Mouse (Mus musculus) kidney, adult 8-10 months (tissue): ENCODE data around the gene Rpl28.
"Not testable (repeated sequence)": the region's sequence is repeated elsewhere in the genome, so short reads cannot be mapped to it uniquely, and the experiment has no call there.

Experiments
- DNase-seq, 2 experiments: peaks; one replicate each; pipeline ENCODE4 v3.0.0; 2022

Gene Rpl28

DNA sequence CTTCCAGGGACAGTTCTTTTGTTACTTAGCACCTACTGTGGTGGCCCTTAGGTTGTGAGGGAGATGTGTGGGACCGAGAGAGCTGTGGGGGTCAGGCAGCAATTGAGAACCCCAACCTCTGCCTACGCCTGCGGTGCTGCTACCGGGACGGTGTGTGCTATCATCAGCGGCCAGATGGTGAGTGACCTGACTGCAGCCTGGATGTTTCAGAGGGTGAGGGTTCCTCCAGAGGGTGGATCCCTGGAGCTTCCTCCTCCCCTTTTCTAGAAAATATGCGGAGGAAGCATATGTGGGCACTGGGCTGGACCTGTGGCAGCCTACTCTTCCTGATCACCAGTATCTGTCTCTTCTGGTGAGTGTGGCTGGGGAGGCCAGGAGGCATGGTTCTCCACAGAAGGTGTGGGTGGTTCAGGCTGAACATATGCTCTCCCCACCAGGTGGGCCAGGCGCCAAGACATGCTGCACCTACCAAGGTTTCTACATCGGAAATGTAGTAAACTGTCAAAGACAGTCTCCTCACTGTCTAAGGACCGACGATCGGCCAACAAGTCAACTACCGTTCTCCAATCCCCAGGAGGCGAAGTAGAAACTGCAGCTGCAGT, 8.9 kb upstream of the Rpl28 start:
- DNase-seq: no peak

- peak; percentile 38 to 51 for DNase-seq
Measured at GRCm38 (mm10) chr7:4788499-4789435, 3.9 kb upstream of the Rpl28 start.

- DNase-seq: peak; percentile 82 to 86
Measured at GRCm38 (mm10) chr7:4789436-4789935, 3.2 kb upstream of the Rpl28 start, which contains the start of gene Tmem238. Tmem238 (minus strand) TSS chr7:4789656.

DNA sequence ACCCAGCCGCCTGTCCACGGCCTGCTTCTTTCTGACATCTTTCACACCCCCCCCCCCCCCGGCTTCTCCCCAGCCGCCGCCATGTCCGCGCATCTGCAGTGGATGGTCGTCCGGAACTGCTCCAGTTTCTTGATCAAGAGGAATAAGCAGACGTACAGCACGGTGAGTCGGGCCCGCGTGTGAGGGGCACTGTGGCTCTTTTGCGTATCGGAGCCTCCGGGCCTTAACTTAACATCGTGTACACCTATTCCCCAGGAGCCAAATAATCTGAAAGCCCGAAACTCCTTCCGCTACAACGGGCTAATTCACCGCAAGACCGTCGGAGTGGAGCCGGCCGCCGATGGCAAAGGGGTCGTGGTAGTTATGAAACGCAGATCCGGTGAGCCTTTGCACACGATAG, 574 bp downstream of the Rpl28 start:
- not testable (repeated sequence) for DNase-seq

DNA sequence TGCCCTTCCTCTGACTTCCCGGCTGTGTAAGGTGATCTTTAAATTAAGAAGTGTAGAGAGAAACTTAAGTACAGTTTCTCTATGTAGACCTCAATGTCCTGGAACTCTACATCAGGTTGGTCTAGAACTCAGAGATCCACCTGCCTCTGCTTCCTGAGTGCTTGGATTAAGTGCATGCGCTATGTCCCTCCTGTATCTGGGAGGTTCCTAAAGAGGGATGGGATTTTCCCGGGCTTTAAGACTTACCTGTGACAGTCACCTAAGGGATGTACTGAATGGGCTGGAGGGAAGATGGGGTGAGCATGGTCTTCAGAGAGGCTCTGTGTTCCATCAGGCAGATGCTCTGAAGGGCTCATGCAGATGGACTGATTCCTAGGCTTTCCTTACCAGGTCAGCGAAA, 1.0 kb downstream of the Rpl28 start:
- DNase-seq: no peak

GRCm38 (mm10) chr7:4794631-4795168, 2.0 kb downstream of the Rpl28 start:
- no peak for DNase-seq

DNA sequence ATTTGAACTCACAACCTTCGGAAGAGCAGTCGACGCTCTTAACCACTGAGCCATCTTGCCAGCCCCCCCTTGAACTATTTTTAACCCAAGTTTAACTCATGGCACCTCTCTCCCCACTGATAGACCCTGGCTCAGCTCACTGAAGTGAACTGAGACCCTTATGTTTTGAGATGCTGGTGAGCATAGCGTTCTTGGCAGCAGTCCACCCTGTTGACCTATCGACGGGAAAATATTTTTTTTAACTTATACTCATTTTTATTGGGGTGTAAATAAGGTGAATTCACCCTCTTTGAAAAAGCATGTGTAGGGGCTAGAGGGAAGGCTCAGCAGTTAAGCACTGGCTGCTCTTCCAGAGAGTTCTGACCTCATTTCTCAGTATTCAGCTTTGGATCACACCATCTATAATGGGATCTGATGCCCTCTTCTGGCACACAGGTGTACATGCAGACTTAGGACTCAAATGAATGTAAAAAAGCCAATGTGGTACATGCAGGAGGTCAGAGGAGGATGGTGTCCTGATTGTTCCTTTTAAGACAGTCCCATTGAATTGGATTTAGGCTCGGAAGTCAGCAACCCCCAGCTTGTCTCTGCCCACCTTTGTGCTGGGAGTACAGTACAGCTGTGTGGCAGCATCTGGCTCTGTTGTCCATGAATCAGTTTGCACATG, 3.2 kb downstream of the Rpl28 start:
- DNase-seq: peak in 1 of 2 experiments; percentile 35

DNA sequence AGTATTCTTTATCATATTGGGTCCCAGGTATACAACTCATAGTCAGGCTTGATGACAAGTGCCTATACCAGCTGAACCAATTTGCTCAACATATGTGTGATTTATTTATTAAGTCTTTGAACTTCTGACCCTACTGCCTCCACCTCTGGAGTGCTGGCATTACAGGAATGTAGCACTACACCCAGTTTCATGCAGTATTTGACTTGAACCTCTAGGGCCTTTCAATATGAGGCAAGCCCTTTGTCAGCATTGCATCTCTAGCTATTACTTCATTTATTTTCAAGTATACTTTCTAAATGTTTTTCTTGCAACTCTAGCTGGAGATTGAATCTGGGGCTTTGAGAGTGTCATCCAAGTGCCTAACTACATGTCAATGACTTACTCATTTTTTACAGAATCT, 9.6 kb downstream of the Rpl28 start:
- DNase-seq: no peak

DNA sequence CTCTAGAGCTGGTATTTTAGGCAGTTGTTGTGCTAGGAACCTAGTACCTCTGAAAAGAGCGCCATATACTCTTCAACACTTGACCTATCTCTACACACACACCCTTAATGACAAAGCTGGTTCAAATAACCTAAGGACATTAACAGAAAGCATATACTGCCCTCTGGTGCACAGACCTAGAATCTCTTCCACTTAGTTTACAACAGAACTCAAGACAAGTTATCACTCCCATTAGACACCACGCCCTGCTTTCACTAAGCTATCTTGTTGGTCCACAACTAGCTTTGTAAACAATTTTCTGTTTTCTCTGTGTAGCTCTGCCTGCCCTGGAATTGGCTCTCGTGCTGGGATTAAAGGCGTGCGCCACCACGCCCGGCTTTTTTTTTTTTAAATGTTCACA, 14.0 kb downstream of the Rpl28 start:
- DNase-seq: peak in 1 of 2 experiments; percentile 47

- not testable (repeated sequence) for DNase-seq
Measured at GRCm38 (mm10) chr7:4811131-4811530, 18.5 kb downstream of the Rpl28 start.

DNA sequence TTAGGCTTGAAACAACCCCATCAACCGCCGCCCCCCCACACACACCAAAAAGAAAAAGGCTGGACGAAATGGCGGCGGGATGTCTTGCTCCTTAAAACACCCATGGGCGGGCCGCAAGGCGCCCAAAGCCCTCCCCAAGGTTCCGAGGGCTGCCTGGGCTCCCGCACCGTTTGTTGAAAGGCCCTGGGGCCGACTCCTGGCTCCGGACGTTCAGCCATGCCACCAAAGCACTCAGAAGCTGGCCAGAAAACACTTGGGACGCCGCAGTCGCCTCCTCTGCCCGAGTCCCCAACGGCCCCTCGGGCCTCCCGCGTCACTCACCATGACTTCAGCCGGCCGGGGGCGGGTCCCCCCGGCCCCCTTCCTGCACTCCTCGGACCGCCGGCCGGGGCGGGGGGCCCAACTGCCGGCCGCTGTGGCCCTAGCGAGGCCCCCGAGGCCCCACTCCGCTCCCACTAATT, 19.2 kb downstream of the Rpl28 start:
- no peak for DNase-seq

DNA sequence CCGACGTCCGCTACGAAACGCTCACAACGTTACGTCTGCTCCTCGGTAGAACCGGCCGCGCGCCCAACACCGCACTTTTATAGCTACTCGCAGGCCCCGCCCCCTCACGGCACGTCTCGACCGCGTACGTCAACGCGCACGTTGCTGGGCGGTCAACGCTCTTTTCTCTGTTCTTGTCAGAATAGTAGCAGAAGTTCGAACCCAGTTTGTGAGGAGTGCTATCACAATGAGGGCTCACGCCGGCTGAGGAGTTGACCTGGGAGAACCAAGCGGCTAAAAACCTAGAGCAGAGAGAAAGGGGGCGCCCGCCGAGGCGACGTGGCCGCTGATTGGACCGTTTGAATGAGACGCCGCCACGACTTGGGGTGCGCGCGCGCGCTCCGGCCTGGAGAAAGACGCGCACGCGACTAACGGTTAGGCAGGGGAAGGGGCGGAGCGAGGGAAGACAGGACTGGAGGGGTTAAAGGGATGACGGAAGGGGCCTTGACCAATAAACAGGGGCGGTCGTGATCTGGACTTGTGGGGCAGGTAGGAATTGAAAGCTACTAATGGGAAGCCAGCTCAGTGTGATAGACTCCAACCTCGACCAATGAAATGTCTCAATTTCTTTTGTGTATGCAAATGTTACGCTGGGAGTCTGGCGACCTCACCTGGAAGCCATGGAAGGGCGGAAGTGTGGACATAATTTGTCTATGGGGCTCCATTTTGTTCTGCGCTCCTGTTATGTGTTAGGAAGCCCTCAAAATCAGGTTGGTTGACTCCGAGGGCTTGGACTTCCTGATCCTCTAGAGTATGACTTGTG, 19.8 kb downstream of the Rpl28 start, which contains the start of gene Ube2s:
Ube2s (minus strand) TSS at position 288 of the 802 bp plus-strand sequence.
- peak; percentile 98 to 100 for DNase-seq

DNA sequence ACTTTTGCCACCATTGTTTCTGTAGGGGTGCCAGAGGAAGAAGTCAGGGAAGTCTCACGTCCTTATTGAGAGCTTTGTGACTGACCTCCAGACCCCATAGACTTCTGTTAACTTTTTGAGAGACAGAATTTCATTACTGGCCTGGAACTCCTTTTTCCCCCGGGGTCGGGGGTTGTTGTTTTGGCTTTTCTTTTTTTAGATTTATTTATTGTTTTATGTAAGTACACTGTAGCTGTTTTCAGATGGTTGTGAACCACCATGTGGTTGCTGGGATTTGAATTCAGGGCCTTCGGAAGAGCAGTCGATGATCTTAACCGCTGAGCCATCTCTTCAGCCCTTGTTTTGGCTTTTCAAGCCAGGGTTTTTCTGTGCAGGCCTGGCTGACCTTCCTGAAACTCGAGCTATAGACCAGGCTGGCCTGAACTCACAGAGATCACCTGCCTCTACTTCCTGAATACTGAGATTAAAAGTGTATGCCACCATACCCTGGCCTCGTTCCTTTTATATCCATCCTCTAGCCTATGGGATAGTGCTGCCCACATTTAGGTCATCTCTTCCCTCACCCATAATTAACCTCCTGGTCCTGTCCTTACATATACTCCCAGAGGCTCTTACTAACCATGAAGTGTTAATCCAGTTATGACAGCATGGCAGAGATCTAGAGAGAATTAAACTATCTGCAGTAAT, 20.6 kb downstream of the Rpl28 start:
- DNase-seq: peak in 1 of 2 experiments; percentile 8

- DNase-seq: no peak
Measured at GRCm38 (mm10) chr7:4816559-4816958, 23.9 kb downstream of the Rpl28 start.

DNA sequence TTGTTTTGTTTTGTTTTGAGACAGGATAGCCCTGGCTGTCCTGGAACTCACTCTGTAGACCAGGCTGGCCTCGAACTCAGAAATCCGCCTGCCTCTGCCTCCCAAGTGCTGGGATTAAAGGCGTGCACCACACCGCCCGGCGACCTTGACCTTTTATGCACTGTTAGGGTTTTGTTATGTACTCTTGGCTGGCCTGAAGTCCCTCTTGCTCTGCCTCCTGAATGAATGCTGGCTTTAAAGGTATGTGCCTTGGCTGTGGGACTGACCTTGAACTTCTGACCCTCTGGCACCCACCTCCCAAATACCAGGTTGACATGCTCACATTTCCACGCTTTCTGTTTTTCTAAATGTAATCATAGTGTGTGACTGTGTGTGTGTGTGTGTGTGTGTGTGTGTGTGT, 28.3 kb downstream of the Rpl28 start:
- DNase-seq: not testable (repeated sequence)

DNA sequence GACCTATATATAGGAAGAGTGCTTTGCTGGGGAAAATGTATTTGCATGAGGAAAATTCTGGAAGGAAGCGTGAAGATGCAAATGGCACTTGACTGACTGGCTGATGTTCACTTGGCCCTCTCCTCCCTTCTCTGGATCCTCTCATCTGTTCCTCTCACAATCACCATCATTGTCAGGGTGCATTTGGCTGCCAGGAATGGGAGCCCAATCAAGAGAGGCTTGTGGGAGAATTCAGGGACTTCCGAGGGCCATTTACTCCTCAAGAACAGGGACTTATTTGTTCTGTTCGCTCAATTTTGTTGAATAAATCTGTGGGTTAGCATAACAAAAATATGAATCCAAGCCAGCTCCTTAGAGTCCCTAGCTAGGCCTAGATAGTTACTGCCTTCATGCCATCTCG, 29.0 kb downstream of the Rpl28 start:
- DNase-seq: no peak

- peak; percentile 26 to 35 for DNase-seq
Measured at GRCm38 (mm10) chr7:4822162-4822907, 29.7 kb downstream of the Rpl28 start.

DNA sequence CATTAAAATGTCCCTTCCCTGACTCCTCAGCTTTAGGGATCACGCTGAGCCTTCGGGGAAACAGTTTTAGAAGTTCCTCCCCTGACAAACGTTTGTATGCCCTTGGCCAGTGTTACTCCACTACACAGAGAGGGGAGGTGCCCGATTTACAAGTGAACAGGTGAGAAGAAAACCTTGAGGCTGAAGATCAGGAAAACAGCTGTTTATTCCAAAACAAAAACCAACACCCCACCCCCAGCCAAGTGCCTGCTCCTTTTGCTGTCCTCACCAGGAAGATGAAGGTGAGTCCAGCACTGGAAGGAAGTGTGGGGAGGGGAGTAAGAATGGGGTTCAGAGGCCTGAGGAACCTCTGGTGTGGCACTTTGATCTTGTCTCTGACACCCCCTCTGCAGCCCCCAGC, 32.7 kb downstream of the Rpl28 start:
- DNase-seq: no peak

GRCm38 (mm10) chr7:4830476-4830875, 37.8 kb downstream of the Rpl28 start:
- no peak for DNase-seq

DNA sequence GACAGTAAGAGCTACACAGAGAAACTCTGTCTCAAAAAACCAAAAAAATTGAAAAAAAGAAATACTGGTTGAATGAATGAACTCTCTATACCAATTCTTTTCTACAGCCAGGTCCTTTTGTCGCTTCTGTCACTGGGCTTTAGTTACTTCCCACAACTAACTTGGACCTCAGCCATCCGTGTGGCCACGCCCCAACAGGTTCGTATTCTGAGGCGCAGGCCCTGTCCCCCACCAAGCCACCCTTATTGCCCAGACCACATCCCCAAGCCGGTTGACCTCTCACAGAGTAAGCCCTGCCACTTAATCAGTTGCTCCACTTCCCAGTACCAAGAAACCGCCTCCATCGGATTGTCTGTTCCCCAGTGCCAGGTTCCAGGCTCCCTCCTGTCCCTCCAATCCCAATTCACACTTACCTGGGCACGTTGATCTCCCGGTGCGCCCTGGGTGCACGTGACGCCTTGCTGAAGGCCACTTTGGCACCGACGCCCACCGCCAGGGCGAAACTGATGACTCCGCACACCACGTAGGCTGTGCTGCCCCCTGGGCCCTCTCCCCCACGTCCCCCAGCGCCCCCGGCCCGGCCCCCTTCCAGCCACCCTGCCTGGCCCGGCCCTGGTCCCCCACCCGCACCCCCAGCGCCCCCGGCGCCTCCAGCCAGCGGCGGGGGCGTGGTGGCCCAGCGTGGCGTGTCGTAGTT, 43.1 kb downstream of the Rpl28 start:
- DNase-seq: peak in 1 of 2 experiments; percentile 45
